Mouse (Mus musculus) right cerebral cortex, postnatal 10 days (tissue): ENCODE results near the gene Atp6v1g2.

Experiments used
- DNase-seq, 2 experiments: peaks; one replicate each; pipeline ENCODE4 v3.0.0; 2021; ENCODE audit warnings: low spot score in 2 of 2

Gene Atp6v1g2

GRCm38 (mm10) chr17:35233114-35233980, at the start of gene Atp6v1g2:
Gene Atp6v1g2 (plus strand): TSS chr17:35233660.
- DNase-seq: no peak

DNA sequence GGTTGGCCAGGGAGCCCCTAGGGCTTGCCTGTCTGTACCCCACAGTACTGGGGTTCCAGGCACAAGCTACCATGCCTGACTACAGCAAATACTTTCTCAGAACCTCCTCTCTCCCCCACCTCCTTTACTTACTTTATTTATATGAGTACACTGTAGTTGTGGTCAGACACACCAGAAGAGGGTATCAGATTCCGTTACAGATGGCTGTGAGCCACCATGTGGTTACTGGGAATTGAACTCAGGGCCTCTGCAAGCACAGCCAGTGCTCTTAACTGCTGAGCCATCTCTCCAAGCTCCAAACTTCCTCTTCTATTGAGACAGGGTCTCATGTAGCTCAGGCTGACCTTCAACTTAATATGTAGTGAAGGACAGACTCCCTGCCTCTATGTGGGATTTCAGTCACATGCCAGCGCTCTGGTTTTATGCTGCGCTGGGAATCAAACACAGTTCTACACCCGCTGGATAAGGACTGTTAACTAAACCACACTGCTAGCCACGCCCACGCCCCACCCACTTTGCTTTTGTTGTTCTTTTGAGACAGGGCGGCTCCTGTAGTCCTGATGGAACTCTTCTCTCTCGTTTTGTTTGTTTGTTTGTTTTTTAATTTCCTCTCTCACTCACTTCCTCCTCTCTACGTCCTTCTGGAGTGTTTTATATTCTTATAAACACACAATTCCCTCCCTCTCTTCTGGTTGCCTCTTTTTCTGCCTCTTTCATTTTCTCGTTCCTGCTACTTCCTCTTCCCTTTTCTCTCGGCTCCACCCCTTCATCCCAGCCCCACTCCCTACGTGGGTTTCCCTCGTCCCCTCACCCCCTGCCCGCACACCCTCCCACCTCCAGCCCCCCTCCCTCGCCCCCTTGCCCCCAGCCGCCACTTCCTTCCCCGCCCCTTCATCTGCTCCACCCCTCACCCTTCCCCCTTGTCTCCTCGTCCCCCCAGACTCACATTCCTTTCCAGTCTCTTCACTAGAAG, 47.5 kb upstream of the Atp6v1g2 start:
- DNase-seq: peak in 1 of 2 experiments; percentile 47

GRCm38 (mm10) chr17:35186681-35187080, 46.8 kb upstream of the Atp6v1g2 start:
- peak in 1 of 2 experiments; percentile 51 for DNase-seq

GRCm38 (mm10) chr17:35187345-35187744, 46.1 kb upstream of the Atp6v1g2 start:
- no peak for DNase-seq

DNA sequence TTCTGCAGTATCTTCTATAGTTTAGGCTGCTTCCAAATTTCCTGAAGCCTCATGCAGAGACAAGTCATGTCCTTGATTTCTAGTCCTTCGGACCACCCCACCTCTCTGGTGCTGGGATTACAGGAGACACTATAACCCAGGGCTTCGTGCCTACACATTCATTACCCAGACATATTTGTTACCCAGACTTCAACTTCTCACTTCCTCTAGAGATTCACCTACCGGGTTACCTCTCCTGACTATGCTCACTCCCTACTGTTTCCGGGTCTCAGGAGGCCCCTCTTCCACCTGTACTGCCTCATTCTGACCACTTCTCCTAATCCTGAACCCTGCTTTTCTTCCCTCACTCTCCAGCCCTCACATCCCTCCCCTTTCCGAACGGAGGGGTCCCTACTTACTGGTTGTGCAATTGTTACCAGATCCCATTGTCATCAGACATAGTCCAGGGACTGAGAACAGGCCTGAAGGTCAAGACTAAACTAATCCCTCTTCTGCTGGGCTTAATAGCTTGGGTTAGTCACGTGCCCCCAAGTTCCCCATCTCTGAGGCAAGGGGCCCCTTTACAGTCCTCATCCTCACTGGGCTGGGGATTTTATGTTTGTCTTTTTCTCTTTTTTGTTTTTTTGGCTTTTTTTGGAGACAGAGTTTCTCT, 45.4 kb upstream of the Atp6v1g2 start, which contains the start of gene Lst1:
TSS of gene Lst1 (minus strand) at position 481 of the 652 bp plus-strand sequence.
- DNase-seq: no peak

GRCm38 (mm10) chr17:35189186-35189585, 44.3 kb upstream of the Atp6v1g2 start:
- DNase-seq: no peak

- no peak for DNase-seq
Observed at GRCm38 (mm10) chr17:35190096-35190495, 43.4 kb upstream of the Atp6v1g2 start.

- no peak for DNase-seq
Observed at GRCm38 (mm10) chr17:35191723-35192122, 41.7 kb upstream of the Atp6v1g2 start.

DNA sequence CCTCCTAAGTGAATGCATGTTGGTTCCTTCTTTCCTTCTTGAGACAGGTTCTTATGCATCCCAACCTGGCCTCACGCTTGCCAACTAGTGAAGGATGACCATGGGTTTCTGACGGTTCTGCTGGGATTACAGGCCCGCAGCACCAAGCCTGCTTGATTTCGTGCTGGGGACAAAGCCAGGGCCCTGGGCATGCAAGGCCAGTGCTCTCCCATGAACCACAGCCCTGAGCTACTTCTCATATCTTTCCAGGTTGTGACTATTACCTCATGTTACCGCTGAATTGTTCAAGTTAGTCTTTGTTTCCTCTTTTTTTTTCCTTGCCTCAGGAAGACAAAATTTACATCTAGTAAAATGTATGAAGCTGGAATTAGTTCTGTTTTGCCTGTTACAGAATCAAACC, 40.5 kb upstream of the Atp6v1g2 start:
- DNase-seq: no peak

DNA sequence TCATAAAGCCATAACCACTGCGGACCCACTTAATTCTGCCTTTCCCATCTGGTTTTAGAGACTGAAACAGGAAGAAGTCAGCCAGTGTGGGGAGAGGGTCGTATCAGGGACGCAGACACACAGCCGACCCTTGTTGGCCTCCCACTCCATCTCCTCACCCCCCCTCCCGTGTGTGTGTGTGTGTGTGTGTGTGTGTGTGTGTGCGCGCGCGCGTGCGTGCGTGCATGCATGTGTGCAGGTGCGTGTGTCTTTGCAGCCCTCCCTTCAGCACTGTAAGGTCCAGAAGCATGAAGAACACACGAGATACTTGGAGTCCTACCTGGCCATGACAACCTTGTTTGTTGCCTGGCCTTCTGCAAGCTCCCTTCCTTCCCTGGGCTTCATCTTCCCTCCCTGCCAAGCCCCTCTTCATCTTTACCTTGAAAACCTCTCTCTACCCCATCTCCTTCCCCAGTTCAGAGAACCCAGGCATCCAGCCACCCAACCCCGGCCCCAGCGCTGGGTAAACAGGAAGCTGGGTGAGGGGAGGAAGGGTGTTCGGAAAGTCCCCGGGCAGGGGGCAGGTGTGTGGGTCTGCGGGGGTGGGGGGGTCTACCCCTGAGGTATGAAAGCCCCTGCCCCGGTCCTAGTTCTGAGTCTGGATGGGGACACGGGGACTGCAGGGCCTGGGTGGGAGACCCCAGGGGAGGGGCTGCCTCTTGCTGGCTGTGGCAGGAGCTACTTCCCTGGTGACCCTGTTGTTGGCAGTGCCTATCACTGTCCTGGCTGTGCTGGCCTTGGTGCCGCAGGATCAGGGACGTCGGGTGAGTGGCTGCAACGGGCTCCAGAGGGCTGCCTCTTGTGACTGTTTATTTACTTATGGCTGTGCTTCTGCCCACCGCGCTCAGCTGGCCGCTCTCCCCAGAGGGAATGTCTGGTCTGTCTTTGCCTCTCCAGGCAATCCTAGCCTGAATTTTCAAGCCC, 39.3 kb upstream of the Atp6v1g2 start, which contains the start of gene Ltb:
TSS of gene Ltb (plus strand) at position 559 of the 963 bp plus-strand sequence.
- no peak for DNase-seq

GRCm38 (mm10) chr17:35194844-35195630, 38.4 kb upstream of the Atp6v1g2 start:
- no peak for DNase-seq

GRCm38 (mm10) chr17:35195631-35196320, 37.7 kb upstream of the Atp6v1g2 start:
- peak; percentile 85 for DNase-seq

DNA sequence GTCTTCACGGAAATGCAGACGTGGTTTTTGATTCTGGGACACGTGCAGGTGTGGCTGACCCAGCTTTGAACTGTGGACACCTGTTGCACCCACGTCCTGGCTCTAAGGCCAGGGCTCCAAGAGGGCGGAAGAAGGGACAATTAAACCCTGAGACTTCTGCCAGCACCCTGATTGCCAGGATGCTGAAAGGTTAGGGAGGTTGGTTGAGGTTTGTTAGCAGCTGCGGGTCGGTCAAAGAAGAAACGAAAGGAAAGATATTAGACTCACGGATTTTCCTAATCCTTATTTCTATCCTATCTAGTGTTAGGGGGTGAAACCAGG, 37.2 kb upstream of the Atp6v1g2 start:
- no peak for DNase-seq

DNA sequence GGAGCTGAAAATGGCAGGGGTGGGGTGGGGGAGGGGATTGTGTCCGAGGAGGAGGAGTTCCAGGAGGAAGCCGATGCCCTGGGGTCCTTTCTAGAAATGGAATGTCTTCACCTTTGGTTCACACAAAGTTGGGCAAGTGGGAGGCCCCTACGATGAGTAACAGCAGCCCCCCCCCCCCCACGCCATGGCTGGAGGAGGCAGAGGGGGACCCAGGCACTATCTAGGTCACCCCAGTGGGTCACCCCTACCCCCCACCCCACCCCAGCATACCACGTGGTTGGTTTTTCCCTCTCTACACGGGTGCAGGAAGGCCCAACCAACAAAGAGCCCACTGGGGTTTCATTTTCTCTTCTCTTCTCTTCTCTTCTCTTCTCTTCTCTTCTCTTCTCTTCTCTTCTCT, 36.3 kb upstream of the Atp6v1g2 start:
- no peak for DNase-seq

GRCm38 (mm10) chr17:35198029-35198428, 35.4 kb upstream of the Atp6v1g2 start:
- no peak for DNase-seq

GRCm38 (mm10) chr17:35198946-35199345, 34.5 kb upstream of the Atp6v1g2 start:
- no peak for DNase-seq

GRCm38 (mm10) chr17:35200398-35200797, 33.1 kb upstream of the Atp6v1g2 start:
- DNase-seq: no peak

DNA sequence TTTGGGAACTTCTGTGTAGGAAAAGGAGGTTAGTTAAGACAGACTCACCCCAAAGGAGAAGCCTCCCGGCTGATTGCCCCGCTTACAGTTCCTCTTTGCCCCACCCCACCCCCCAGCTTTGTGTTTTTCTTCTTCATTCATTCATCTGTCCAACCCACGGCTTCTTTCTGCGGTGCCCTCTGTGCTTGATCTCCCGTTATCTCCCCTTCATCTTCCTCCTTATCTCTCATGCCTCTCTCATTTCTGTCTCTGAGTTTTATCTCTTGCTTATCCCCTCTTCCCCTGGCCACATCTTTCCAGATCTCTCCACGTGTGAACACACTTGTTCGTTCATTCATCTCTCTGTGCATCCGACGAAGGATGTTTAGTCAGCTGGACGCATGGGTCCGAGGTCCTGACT, 32.3 kb upstream of the Atp6v1g2 start:
- no peak for DNase-seq

- DNase-seq: no peak
Observed at GRCm38 (mm10) chr17:35201787-35202186, 31.7 kb upstream of the Atp6v1g2 start, which contains the start of gene Tnf. Gene Tnf (minus strand): TSS chr17:35202007.
